Mouse (Mus musculus) CD4-positive, CD25-positive, alpha-beta regulatory T cell, adult 2 months (primary cell): Measurements from ENCODE around the gene Mylk2.
A peak's percentile ranks its signal among the peaks of the same experiment; 100 is the strongest.

Experiments
- DNase-seq: peaks from one replicate; pipeline ENCODE4 v3.0.0-alpha.2; 2012; ENCODE audit warnings: low read depth, low spot score

Mylk2 gene

GRCm38 (mm10) chr2:152911031-152911430 is at the start of gene Mylk2:
Gene Mylk2, plus strand, starts transcription at chr2:152911352.
- no peak for DNase-seq

GRCm38 (mm10) chr2:152861891-152862290 is 49.3 kb upstream of the Mylk2 start:
- no peak for DNase-seq

GRCm38 (mm10) chr2:152862638-152863037 is 48.5 kb upstream of the Mylk2 start:
- DNase-seq, result no peak

GRCm38 (mm10) chr2:152863346-152863745 is 47.8 kb upstream of the Mylk2 start:
- DNase-seq, result no peak

GRCm38 (mm10) chr2:152878239-152878638 is 32.9 kb upstream of the Mylk2 start:
- DNase-seq, result no peak

GRCm38 (mm10) chr2:152880898-152881297 is 30.3 kb upstream of the Mylk2 start:
- no peak for DNase-seq

GRCm38 (mm10) chr2:152884101-152884645 is 27.0 kb upstream of the Mylk2 start:
- no peak for DNase-seq

GRCm38 (mm10) chr2:152887230-152887629 is 23.9 kb upstream of the Mylk2 start:
- DNase-seq, result no peak

GRCm38 (mm10) chr2:152888774-152889173 is 22.4 kb upstream of the Mylk2 start:
- no peak for DNase-seq

- DNase-seq, result no peak
These were observed 15.3 kb upstream of the Mylk2 start for GRCm38 (mm10) chr2:152895834-152896233.

GRCm38 (mm10) chr2:152896926-152897325 is 14.2 kb upstream of the Mylk2 start:
- DNase-seq, result no peak

GRCm38 (mm10) chr2:152899011-152899410 is 12.1 kb upstream of the Mylk2 start:
- DNase-seq, result no peak

- DNase-seq, result no peak
These were observed 9.9 kb upstream of the Mylk2 start for GRCm38 (mm10) chr2:152901296-152901695.

GRCm38 (mm10) chr2:152902658-152903057 is 8.5 kb upstream of the Mylk2 start:
- no peak for DNase-seq

- DNase-seq, result no peak
These were observed 7.6 kb upstream of the Mylk2 start for GRCm38 (mm10) chr2:152903586-152903985.

- DNase-seq, result peak; percentile 60
These were observed 7.0 kb upstream of the Mylk2 start for GRCm38 (mm10) chr2:152904127-152904643.

- peak; percentile 26 for DNase-seq
These were observed 5.9 kb upstream of the Mylk2 start for GRCm38 (mm10) chr2:152905036-152905829.

GRCm38 (mm10) chr2:152906274-152907037 is 4.7 kb upstream of the Mylk2 start:
- peak; percentile 35 for DNase-seq

- peak; percentile 21 for DNase-seq
These were observed 3.8 kb upstream of the Mylk2 start for GRCm38 (mm10) chr2:152907114-152907943.

- DNase-seq, result no peak
These were observed 1.3 kb upstream of the Mylk2 start for GRCm38 (mm10) chr2:152909848-152910247.

GRCm38 (mm10) chr2:152911432-152911831 is 280 bp downstream of the Mylk2 start:
- no peak for DNase-seq
